Mouse (Mus musculus) regulatory T cell (primary cell): ENCODE results near the gene Serpinb3b.
"Not testable (repeated sequence)": the region's sequence is repeated elsewhere in the genome, so short reads cannot be mapped to it uniquely, and the experiment has no call there.

ENCODE experiments used
- in situ Hi-C: fragments of 300-600 bp; cut with MboI, MseI; formaldehyde crosslinking; loops from one replicate; pipeline ENCODE4 v1.15.1; 2025; ENCODE audit warnings: high pct_unique_total_duplicates

Gene Serpinb3b

GRCm38 (mm10) chr1:107278261-107278660, at the start of gene Serpinb3b, which contains the start of gene Serpinb3c:
Gene Serpinb3b, minus strand, starts transcription at chr1:107278361.
Gene Serpinb3c, minus strand, starts transcription at chr1:107278371.
- in situ Hi-C loops, result not testable (repeated sequence)

DNA sequence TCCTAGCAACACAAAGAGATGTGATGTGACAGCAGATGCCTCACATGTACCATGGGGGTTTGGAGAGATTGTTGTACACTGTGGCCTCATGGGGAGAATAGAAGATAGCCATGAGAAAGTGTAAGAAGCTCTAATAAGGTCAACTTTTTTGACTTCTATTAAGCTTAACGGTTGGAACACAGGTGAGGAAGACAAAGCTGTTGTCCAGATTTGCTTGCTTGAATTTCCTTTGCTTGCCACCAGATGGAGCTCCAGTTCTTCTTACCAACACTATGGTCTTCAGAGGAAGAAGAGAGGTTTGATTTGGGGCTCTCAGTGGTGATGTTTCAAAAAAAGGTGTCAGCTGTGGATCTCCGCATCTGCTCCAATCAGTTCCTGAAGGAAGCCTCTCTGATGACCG, 35.0 kb downstream of the Serpinb3b start:
- in situ Hi-C loops, result not testable (repeated sequence)

GRCm38 (mm10) chr1:107217276-107217675, 60.9 kb downstream of the Serpinb3b start:
- in situ Hi-C loops, result not testable (repeated sequence)

DNA sequence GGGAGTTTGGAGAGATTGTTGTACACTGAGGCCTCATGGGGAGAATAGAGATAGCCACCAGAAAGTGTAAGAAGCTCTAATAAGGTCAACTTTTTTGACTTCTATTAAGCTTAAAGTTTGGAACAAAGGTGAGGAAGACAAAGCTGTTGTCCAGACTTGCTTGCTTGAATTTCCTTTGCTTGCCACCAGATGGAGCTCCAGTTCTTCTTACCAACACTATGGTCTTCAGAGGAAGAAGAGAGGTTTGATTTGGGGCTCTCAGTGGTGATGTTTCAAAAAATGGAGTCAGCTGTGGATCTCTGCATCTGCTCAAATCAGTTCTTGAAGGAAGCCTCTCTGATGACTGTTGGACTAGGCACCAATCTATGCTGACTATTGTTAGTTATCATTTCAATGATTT, 150.7 kb downstream of the Serpinb3b start:
- in situ Hi-C loops, result not testable (repeated sequence)
